Mouse (Mus musculus): ENCODE results near the gene Por. TPM values are rescaled to one million over a fixed set of nuclear protein-coding genes. Genes with fewer than 3 reads are reported as not detected.

Por gene
- total and polyA plus RNA-seq, 2 experiments = 211 to 284 TPM

DNA sequence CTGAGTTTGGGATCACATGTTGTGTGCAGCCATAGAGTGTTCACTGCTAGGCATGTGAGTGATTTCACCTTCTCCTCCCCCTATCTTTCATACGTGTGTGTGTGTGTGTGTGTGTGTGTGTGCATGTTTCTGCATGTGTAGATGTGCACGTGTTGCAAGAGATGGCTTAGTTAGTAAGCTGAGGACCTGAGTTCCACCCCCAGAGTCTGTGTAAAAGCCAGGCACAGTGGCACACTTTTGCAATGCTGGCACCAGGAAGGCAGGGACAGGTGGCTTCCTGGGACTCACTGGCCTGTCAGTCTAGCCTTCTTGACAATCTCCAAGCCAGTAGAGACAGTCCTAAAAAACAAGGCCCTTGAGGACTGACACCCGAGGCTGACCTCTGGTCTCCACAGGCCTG lies 95.1 kb downstream of the Por start:
- H3K36me3 ChIP-seq (ENCODE audit: control insufficient read depth, insufficient read depth, low read length) = no peaks in the 10 kb centered on the region
- 60% methylated on average over 3 of the region's 3 CpGs for WGBS
- H3K27ac ChIP-seq (replicated peaks; ENCODE audit: insufficient read depth, low read depth, low read length) = no peak overlapping the region

DNA sequence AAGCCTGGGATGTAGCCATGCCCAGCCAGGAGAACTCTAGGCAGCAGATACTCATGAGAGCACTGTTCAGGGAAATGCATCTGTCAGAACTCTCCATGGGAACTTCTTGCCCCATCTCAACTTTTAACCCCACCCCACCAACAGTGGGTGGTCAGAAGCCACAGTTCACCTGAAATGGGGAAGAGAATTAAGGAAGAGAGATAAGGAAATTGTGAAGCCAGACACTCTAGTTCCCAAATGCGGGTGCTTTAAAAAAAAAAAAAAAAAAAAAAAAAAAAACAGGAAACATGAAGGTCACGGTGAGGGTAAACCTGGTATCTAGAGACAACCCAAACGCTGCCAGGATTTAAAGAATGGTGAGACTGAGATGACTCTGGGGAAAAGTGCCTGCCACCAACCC lies 102.7 kb downstream of the Por start:
- Histone ChIP-seq H3K27ac (replicated peaks; ENCODE audit: insufficient read depth, low read depth, low read length) (no peak overlapping the region), H3K27me3 (ENCODE audit: control insufficient read depth, insufficient read depth, low read length) (no peaks in the 10 kb centered on the region), H3K36me3 (ENCODE audit: control insufficient read depth, insufficient read depth, low read length) (no peaks in the 10 kb centered on the region), H3K4me3 (ENCODE audit: insufficient read depth, low read depth, low read length) (no peak overlapping the region), H3K4me1 (ENCODE audit: control insufficient read depth, insufficient read depth, low read length) (peaks cover 17% of the 10 kb centered on the region), H3K9ac (ENCODE audit: low read depth, low read length) (no peak overlapping the region), H3K79me2 (ENCODE audit: control insufficient read depth, insufficient read depth, low read length) (no peaks in the 10 kb centered on the region)
- WGBS = 54% methylated on average over 3 of the region's 3 CpGs
- DNase-seq (ENCODE audit: extremely low read depth, low read depth, low spot score) = no peak
- TF ChIP-seq CTCF (IDR thresholded peaks at IDR 0.05; ENCODE audit: low read depth, low read length) (no peak), POLR2A (IDR thresholded peaks at IDR 0.05; ENCODE audit: extremely low read depth, insufficient read depth, low read length) (no peak)

More for the DNA sequence above, 95.1 kb downstream of the Por start:
- peaks cover 2% of the 10 kb centered on the region; the same call in 1 of the 2 replicates for H3K4me1 ChIP-seq (ENCODE audit: control insufficient read depth, insufficient read depth, low read length)
- TF ChIP-seq POLR2A (IDR thresholded peaks at IDR 0.05; ENCODE audit: extremely low read depth, insufficient read depth, low read length) (no peak), CTCF (IDR thresholded peaks at IDR 0.05; ENCODE audit: low read depth, low read length) (no peak)
- no peak for DNase-seq (ENCODE audit: extremely low read depth, low read depth, low spot score)
- H3K27me3 ChIP-seq (ENCODE audit: control insufficient read depth, insufficient read depth, low read length) = no peaks in the 10 kb centered on the region
- H3K9ac ChIP-seq (ENCODE audit: low read depth, low read length) = no peak overlapping the region
- H3K79me2 ChIP-seq (ENCODE audit: control insufficient read depth, insufficient read depth, low read length) = no peaks in the 10 kb centered on the region
- H3K4me3 ChIP-seq (ENCODE audit: insufficient read depth, low read depth, low read length) = no peak overlapping the region

DNA sequence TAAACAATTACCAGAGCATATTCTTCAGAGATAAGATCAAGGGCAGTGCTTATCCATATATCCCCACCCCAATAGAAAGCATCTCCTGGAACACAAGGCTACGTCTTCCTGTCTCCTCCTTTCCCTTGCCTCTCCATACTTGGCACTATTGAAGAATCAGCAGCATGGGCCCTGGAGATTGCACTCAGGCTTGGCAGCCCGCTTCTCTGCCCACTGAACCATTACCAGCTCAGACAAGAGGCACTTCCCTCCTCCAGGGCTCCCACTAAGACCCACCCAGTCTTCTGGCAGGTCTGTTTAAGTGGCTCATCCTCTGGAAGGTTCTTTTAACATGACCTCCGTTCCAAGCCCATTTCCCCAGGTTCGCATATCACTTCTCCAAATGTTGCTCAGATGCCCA lies 106.7 kb downstream of the Por start:
- no peak for DNase-seq (ENCODE audit: extremely low read depth, low read depth, low spot score)
- Histone ChIP-seq H3K36me3 (ENCODE audit: control insufficient read depth, insufficient read depth, low read length) (no peaks in the 10 kb centered on the region), H3K27me3 (ENCODE audit: control insufficient read depth, insufficient read depth, low read length) (no peaks in the 10 kb centered on the region), H3K4me1 (ENCODE audit: control insufficient read depth, insufficient read depth, low read length) (peaks cover 35% of the 10 kb centered on the region), H3K9ac (ENCODE audit: low read depth, low read length) (no peak overlapping the region), H3K4me3 (ENCODE audit: insufficient read depth, low read depth, low read length) (no peak overlapping the region), H3K79me2 (ENCODE audit: control insufficient read depth, insufficient read depth, low read length) (peaks cover 18% of the 10 kb centered on the region; the same call in 1 of the 2 replicates), H3K27ac (replicated peaks; ENCODE audit: insufficient read depth, low read depth, low read length) (peak overlapping the region; percentile 34; the same call in 1 of the 2 replicates)
- 75% methylated on average over 4 of the region's 4 CpGs for WGBS
- TF ChIP-seq CTCF (IDR thresholded peaks at IDR 0.05; ENCODE audit: low read depth, low read length) = no peak
- TF ChIP-seq POLR2A (IDR thresholded peaks at IDR 0.05; ENCODE audit: extremely low read depth, insufficient read depth, low read length) = no peak

DNA sequence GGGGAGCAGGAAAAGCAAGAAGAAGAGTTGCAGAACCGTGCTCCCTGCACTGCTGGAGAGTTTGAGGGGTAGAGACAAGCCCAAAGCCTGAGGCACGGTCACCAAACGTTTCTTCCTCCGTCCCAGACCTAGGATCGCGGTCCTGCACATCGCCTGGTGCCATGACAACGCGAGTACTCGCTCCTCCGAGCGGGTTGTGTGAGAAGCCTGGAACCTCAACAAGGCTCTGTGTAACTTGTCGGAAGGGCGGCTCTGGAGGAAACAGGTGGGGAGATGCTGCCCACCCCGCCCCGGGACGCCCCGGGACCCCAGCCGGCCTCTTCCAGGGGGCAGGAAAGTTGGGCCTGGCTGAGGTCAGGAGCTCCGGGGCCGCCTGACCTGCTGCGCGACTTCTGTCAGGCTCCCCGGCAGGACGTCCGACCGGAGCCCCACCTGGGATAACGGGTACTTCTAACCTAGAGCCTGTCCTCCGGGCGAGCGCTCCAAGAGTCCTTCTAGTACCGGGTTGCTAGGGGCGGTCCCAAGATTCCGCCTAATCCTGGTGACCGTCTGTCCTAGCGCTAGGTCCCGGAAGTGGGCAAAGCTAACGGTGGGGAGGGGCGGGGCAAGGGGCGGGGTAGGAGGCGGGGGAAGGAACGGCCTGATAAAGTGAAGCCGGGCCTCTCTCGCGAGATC lies 108.1 kb downstream of the Por start, which contains the start of gene Styxl1:
TSS of gene Styxl1 (minus strand) at position 590 of the 675 bp plus-strand sequence.
- no peak for DNase-seq (ENCODE audit: extremely low read depth, low read depth, low spot score)
- peaks cover 46% of the 10 kb centered on the region for H3K4me1 ChIP-seq (ENCODE audit: control insufficient read depth, insufficient read depth, low read length)

DNA sequence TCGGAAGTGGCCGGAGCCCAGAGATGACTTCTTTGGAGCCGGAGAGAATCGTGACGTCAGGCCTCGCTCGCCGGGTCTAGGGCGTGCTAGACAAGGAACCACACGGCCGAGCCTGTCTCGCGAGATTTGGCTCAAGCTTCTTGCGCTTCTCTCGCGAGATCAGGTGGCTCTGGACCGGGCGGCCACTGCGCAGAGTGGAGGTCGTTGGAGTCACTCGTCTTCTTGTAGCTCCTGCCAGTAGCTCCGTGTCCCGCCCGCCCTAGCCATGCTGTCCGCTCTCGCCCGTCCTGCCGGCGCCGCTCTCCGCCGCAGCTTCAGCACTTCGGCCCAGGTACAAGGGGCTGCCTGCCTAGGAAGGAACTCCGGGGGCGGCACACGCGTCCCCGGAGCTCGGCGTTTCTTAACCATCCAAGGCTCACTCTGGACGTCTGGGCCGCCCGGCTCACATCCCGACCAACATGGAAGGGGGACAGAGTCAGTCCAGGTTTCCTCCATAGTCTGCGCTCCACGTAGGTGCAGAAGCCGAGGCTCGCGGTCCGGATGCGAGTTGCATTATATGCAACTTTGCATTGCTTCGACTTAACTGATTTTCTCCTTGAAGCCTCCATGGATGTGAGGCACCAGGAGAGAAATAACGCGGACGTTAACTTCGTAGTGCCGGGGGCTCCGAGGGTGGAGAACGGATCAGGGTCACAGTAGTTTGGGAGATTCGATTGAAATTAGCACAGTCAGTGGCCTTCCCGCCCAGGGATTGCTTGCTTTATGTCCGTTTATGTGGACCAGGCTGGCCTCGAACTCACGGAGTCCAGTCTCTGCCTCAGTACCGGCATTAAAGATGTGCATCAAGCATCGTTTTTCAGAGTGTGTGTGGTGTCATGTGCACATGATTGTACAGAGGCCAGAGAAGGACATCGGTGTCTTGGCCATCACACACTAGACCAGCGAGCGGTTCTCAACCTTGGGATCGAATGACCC lies 108.9 kb downstream of the Por start, which contains the start of gene Mdh2:
TSS of gene Mdh2 (plus strand) at position 10 of the 975 bp plus-strand sequence.
- H3K27ac ChIP-seq (replicated peaks; ENCODE audit: insufficient read depth, low read depth, low read length) = peak within 1 kb of the TSS; percentile 90
- peak within 1 kb of the TSS; percentile 86 for H3K4me3 ChIP-seq (ENCODE audit: insufficient read depth, low read depth, low read length)
- peak within 1 kb of the TSS; percentile 94 for H3K9ac ChIP-seq (ENCODE audit: low read depth, low read length)
- peaks cover 5% of the 10 kb centered on the region for H3K36me3 ChIP-seq (ENCODE audit: control insufficient read depth, insufficient read depth, low read length)
- TF ChIP-seq CTCF (IDR thresholded peaks at IDR 0.05; ENCODE audit: low read depth, low read length) = no peak
- peak; percentile 97 for TF ChIP-seq POLR2A (IDR thresholded peaks at IDR 0.05; ENCODE audit: extremely low read depth, insufficient read depth, low read length)
- DNase-seq (ENCODE audit: extremely low read depth, low read depth, low spot score) = peak; percentile 98
- peaks cover 48% of the 10 kb centered on the region for H3K4me1 ChIP-seq (ENCODE audit: control insufficient read depth, insufficient read depth, low read length)
- no peaks in the 10 kb centered on the region for H3K27me3 ChIP-seq (ENCODE audit: control insufficient read depth, insufficient read depth, low read length)
- WGBS = under 1% methylated on average over 70 of the region's 70 CpGs
- H3K79me2 ChIP-seq (ENCODE audit: control insufficient read depth, insufficient read depth, low read length) = peaks cover 18% of the 10 kb centered on the region; the same call in 1 of the 2 replicates

More for the DNA sequence above, 108.1 kb downstream of the Por start, which contains the start of gene Styxl1:
- Histone ChIP-seq H3K27ac (replicated peaks; ENCODE audit: insufficient read depth, low read depth, low read length) (peak within 1 kb of the TSS; percentile 90), H3K79me2 (ENCODE audit: control insufficient read depth, insufficient read depth, low read length) (peaks cover 18% of the 10 kb centered on the region; the same call in 1 of the 2 replicates), H3K27me3 (ENCODE audit: control insufficient read depth, insufficient read depth, low read length) (no peaks in the 10 kb centered on the region), H3K4me3 (ENCODE audit: insufficient read depth, low read depth, low read length) (peak within 1 kb of the TSS; percentile 86), H3K9ac (ENCODE audit: low read depth, low read length) (peak within 1 kb of the TSS; percentile 94), H3K36me3 (ENCODE audit: control insufficient read depth, insufficient read depth, low read length) (no peaks in the 10 kb centered on the region)
- WGBS = under 1% methylated on average over 45 of the region's 45 CpGs
- TF ChIP-seq CTCF (IDR thresholded peaks at IDR 0.05; ENCODE audit: low read depth, low read length) = no peak
- TF ChIP-seq POLR2A (IDR thresholded peaks at IDR 0.05; ENCODE audit: extremely low read depth, insufficient read depth, low read length) = 0 out of 2 replicates have a peak, but pooled peaks have one; percentile 21

All from liver, adult 2 months (tissue).